Mouse (Mus musculus): Measurements from ENCODE around the gene Agbl4.

Gene Agbl4

GRCm38 (mm10) chr4:111447918-111448317, 1050.5 kb downstream of the Agbl4 start:
- DNase-seq (ENCODE audit: low spot score), result no peak

GRCm38 (mm10) chr4:111448586-111448985, 1051.1 kb downstream of the Agbl4 start:
- no peak for DNase-seq (ENCODE audit: low spot score)

GRCm38 (mm10) chr4:111449442-111450199, 1052.2 kb downstream of the Agbl4 start:
- DNase-seq (ENCODE audit: low spot score), result no peak

- peak; percentile 33 for DNase-seq (ENCODE audit: low spot score)
Measured at GRCm38 (mm10) chr4:111451283-111451918, 1053.9 kb downstream of the Agbl4 start.

- no peak for DNase-seq (ENCODE audit: low spot score)
Measured at GRCm38 (mm10) chr4:111452192-111452591, 1054.7 kb downstream of the Agbl4 start.

GRCm38 (mm10) chr4:111453275-111453674, 1055.8 kb downstream of the Agbl4 start:
- DNase-seq (ENCODE audit: low spot score), result no peak

- DNase-seq (ENCODE audit: low spot score), result peak; percentile 24
Measured at GRCm38 (mm10) chr4:111455621-111456020, 1058.2 kb downstream of the Agbl4 start.

- no peak for DNase-seq (ENCODE audit: low spot score)
Measured at GRCm38 (mm10) chr4:111457568-111457967, 1060.1 kb downstream of the Agbl4 start.

- DNase-seq (ENCODE audit: low spot score), result no peak
Measured at GRCm38 (mm10) chr4:111467293-111467773, 1069.9 kb downstream of the Agbl4 start.

GRCm38 (mm10) chr4:111467796-111468195, 1070.3 kb downstream of the Agbl4 start:
- DNase-seq (ENCODE audit: low spot score), result no peak

GRCm38 (mm10) chr4:111469847-111470246, 1072.4 kb downstream of the Agbl4 start:
- DNase-seq (ENCODE audit: low spot score), result no peak

GRCm38 (mm10) chr4:111471726-111472125, 1074.3 kb downstream of the Agbl4 start:
- DNase-seq (ENCODE audit: low spot score), result no peak

- no peak for DNase-seq (ENCODE audit: low spot score)
Measured at GRCm38 (mm10) chr4:111472511-111472910, 1075.0 kb downstream of the Agbl4 start.

- DNase-seq (ENCODE audit: low spot score), result no peak
Measured at GRCm38 (mm10) chr4:111473014-111473413, 1075.6 kb downstream of the Agbl4 start.

- DNase-seq (ENCODE audit: low spot score), result no peak
Measured at GRCm38 (mm10) chr4:111475374-111475971, 1078.0 kb downstream of the Agbl4 start.

GRCm38 (mm10) chr4:111477507-111477906, 1080.0 kb downstream of the Agbl4 start:
- no peak for DNase-seq (ENCODE audit: low spot score)

GRCm38 (mm10) chr4:111483499-111483898, 1086.0 kb downstream of the Agbl4 start:
- DNase-seq (ENCODE audit: low spot score), result peak; percentile 16

GRCm38 (mm10) chr4:111485189-111485588, 1087.7 kb downstream of the Agbl4 start:
- DNase-seq (ENCODE audit: low spot score), result no peak

- DNase-seq (ENCODE audit: low spot score), result no peak
Measured at GRCm38 (mm10) chr4:111486187-111486586, 1088.7 kb downstream of the Agbl4 start.

GRCm38 (mm10) chr4:111487233-111487843, 1089.9 kb downstream of the Agbl4 start:
- DNase-seq (ENCODE audit: low spot score), result no peak

GRCm38 (mm10) chr4:111493750-111494404, 1096.4 kb downstream of the Agbl4 start:
- no peak for DNase-seq (ENCODE audit: low spot score)

GRCm38 (mm10) chr4:111495949-111496348, 1098.5 kb downstream of the Agbl4 start:
- DNase-seq (ENCODE audit: low spot score), result no peak
